Mouse (Mus musculus) limb, embryonic 14.5 days (tissue): ENCODE data around the gene Zfp212. TPM values are rescaled to one million over a fixed set of nuclear protein-coding genes. Genes with fewer than 3 reads are reported as not detected.

Experiments
- ATAC-seq: fragments of 200-750 bp; cut with Nextera tagmentation; 2 replicates; pipeline ENCODE4 v1.8.0; 2017; ENCODE audit warnings: low read depth, moderate number of reproducible peaks, moderate TSS enrichment; ENCODE audit not compliant: low FRiP score
- DNase-seq: peaks from one replicate; pipeline ENCODE4 v3.0.0-alpha.2; 2015; ENCODE audit warnings: low spot score
- H3K27ac ChIP-seq: fragments of 300-500 bp; sonication (generic); replicated peaks from 2 replicates; pipeline ENCODE4 v1.5.1; 2014; ENCODE audit warnings: low read depth, mild to moderate bottlenecking, low read length, moderate library complexity, mixed read lengths
- H3K27me3 ChIP-seq: fragments of 300-500 bp; sonication (generic); 2 replicates; pipeline ENCODE4 v1.6.1; 2014; ENCODE audit warnings: low read length, mixed read lengths; ENCODE audit not compliant: control insufficient read depth, insufficient read depth
- H3K36me3 ChIP-seq: fragments of 300-500 bp; sonication (generic); 2 replicates; pipeline ENCODE4 v1.6.1; 2014; ENCODE audit warnings: mild to moderate bottlenecking, low read length, moderate library complexity, mixed read lengths; ENCODE audit not compliant: control insufficient read depth, insufficient read depth
- H3K4me1 ChIP-seq: fragments of 300-500 bp; sonication (generic); 2 replicates; pipeline ENCODE4 v1.6.1; 2014; ENCODE audit warnings: antibody characterized with exemption, low read length, mixed read lengths; ENCODE audit not compliant: control insufficient read depth, insufficient read depth
- H3K4me2 ChIP-seq: fragments of 300-500 bp; sonication (generic); replicated peaks from 2 replicates; pipeline ENCODE4 v1.6.1; 2014; ENCODE audit warnings: low read depth, mild to moderate bottlenecking, low read length, moderate library complexity; ENCODE audit not compliant: severe bottlenecking
- H3K4me3 ChIP-seq: fragments of 300-500 bp; sonication (generic); replicated peaks from 2 replicates; pipeline ENCODE4 v1.5.1; 2014; ENCODE audit warnings: low read length
- H3K9ac ChIP-seq: fragments of 300-500 bp; sonication (generic); 2 replicates; pipeline ENCODE4 v1.6.1; 2014; ENCODE audit warnings: mild to moderate bottlenecking, low read depth, low read length, moderate library complexity; ENCODE audit not compliant: severe bottlenecking
- H3K9me3 ChIP-seq: fragments of 300-500 bp; sonication (generic); 2 replicates; pipeline ENCODE4 v1.6.1; 2016; ENCODE audit warnings: low read length; ENCODE audit not compliant: control insufficient read depth
- POLR2A ChIP-seq: fragments of 200-500 bp; IDR thresholded peaks from 2 replicates; pipeline ENCODE4 v1.8.0; 2012; ENCODE audit warnings: inconsistent platforms, mild to moderate bottlenecking, moderate library complexity, borderline replicate concordance; ENCODE audit not compliant: insufficient read depth, insufficient read length; ENCODE audit errors: extremely low read depth
- WGBS: fragments of 180-500 bp; shearing (Covaris S2); extraction: QIAGEN DNeasy Blood & Tissue Kit; methylation state at CpG from one replicate; pipeline ENCODE4 v1.1.7; 2014; 5-methylcytosine and 5-hydroxymethylcytosine counted together
- polyA plus RNA-seq, 2 experiments: library from polyadenylated mRNA; depleted of rRNA in 1 of 2; stranded (reverse) in 1 of 2; unstranded in 1 of 2; fragments of >200 nt; fragmentation: Nextera tagmentation in 1 of 2; extraction: Ambion mirVana in 1 of 2; gene quantifications; 2 replicates each; pipeline versions ENCODE4 v1.2.1 to v1.2.3; 2012 to 2014

Zfp212 gene
- polyA plus RNA-seq, 2 experiments: 14.0 to 21.0 TPM

DNA sequence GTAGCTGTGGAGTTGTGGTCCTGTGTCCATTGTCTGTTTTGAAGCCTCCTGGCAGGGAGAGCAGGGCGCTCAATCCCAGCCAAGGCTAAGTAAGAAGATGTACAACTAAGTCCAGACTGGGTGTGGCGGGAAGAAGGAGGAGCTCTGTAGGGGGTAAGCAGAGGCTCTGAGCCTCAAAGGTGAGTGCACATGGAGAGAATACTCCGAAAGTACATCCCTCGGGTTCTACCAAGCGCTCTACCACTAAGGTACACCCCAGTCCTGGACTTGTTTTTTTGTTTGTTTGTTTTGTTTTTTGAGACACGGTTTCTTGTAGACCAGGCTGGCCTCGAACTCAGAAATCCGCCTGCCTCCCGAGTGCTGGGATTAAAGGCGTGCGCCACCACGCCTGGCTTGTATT, 22.2 kb downstream of the Zfp212 start:
- no peaks in the 10 kb centered on the region for H3K9me3 ChIP-seq
- peaks cover 11% of the 10 kb centered on the region for H3K36me3 ChIP-seq
- no peaks in the 10 kb centered on the region for H3K27me3 ChIP-seq
- peak overlapping the region; percentile 91 for H3K9ac ChIP-seq
- no peak for ATAC-seq
- H3K4me3 ChIP-seq: peak overlapping the region; percentile 49
- H3K4me2 ChIP-seq: peak overlapping the region; percentile 83
- TF ChIP-seq POLR2A: no peak
- no peak overlapping the region for H3K27ac ChIP-seq
- 56% methylated on average over 12 of the region's 12 CpGs for WGBS
- DNase-seq: no peak
- H3K4me1 ChIP-seq: 0 out of 2 replicates have a peak, but pooled peaks cover 4% of the 10 kb centered on the region

GRCm38 (mm10) chr6:47943021-47943691, 22.9 kb downstream of the Zfp212 start:
- ATAC-seq: peak; percentile 89
- peak overlapping the region; percentile 49 for H3K4me3 ChIP-seq
- WGBS: 11% methylated on average over 44 of the region's 64 CpGs
- peak overlapping the region; percentile 76 for H3K27ac ChIP-seq
- H3K36me3 ChIP-seq: peaks cover 13% of the 10 kb centered on the region
- peak overlapping the region; percentile 91 for H3K9ac ChIP-seq
- no peaks in the 10 kb centered on the region for H3K27me3 ChIP-seq
- peak overlapping the region; percentile 83 for H3K4me2 ChIP-seq
- H3K4me1 ChIP-seq: 0 out of 2 replicates have a peak, but pooled peaks cover 4% of the 10 kb centered on the region
- peak; percentile 25 for DNase-seq
- no peaks in the 10 kb centered on the region for H3K9me3 ChIP-seq
- no peak for TF ChIP-seq POLR2A

GRCm38 (mm10) chr6:47943721-47944120, 23.4 kb downstream of the Zfp212 start:
- DNase-seq (no peak), ATAC-seq (no peak)
- Histone ChIP-seq H3K36me3 (peaks cover 15% of the 10 kb centered on the region), H3K4me2 (peak overlapping the region; percentile 83), H3K27me3 (no peaks in the 10 kb centered on the region), H3K9ac (peak overlapping the region; percentile 91), H3K9me3 (no peaks in the 10 kb centered on the region), H3K4me3 (peak overlapping the region; percentile 49), H3K4me1 (0 out of 2 replicates have a peak, but pooled peaks cover 4% of the 10 kb centered on the region), H3K27ac (peak overlapping the region; percentile 76)
- 75% methylated on average over 3 of the region's 3 CpGs for WGBS
- TF ChIP-seq POLR2A: no peak

DNA sequence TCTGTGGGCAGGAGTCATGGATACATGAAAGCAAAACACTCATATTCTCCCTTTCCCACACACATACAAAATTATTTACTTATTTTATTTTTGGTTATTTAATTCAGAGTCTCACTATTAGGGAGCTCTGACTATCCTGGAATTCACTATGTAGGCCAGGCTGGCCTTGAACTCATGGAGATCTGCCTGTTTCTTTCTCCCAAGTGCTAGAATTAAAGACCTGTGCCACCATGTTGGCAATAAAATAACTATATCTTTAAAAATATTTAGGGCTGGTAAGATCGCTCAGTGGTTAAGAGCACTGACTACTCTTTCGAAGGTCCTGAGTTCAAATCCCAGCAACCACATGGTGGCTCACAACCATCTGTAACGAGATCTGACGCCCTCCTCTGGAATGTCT, 27.1 kb downstream of the Zfp212 start:
- Histone ChIP-seq H3K27me3 (no peaks in the 10 kb centered on the region), H3K4me3 (no peak overlapping the region), H3K36me3 (peaks cover 33% of the 10 kb centered on the region), H3K4me2 (no peak overlapping the region), H3K27ac (no peak overlapping the region), H3K9me3 (no peaks in the 10 kb centered on the region), H3K4me1 (0 out of 2 replicates have a peak, but pooled peaks cover 4% of the 10 kb centered on the region), H3K9ac (no peak overlapping the region)
- DNase-seq (no peak), ATAC-seq (no peak)
- no peak for TF ChIP-seq POLR2A
- 94% methylated on average over 4 of the region's 4 CpGs for WGBS

- Histone ChIP-seq H3K27me3 (no peaks in the 10 kb centered on the region), H3K27ac (peak within 1 kb of the TSS; percentile 72), H3K9me3 (no peaks in the 10 kb centered on the region), H3K4me2 (peak within 1 kb of the TSS; percentile 80), H3K4me3 (peak within 1 kb of the TSS; percentile 67), H3K9ac (peak within 1 kb of the TSS; percentile 68), H3K4me1 (peaks cover 9% of the 10 kb centered on the region), H3K36me3 (peaks cover 35% of the 10 kb centered on the region)
- DNase-seq: peak; percentile 92
- under 1% methylated on average over 29 of the region's 31 CpGs for WGBS
- TF ChIP-seq POLR2A: 0 out of 2 replicates have a peak, but pooled peaks have one; percentile 28
- peak; percentile 99 for ATAC-seq
Observed at GRCm38 (mm10) chr6:47953191-47953726, 33.0 kb downstream of the Zfp212 start, which contains the start of gene Zfp956. Zfp956 (plus strand) TSS chr6:47953390.
